Comparison of ENCODE assay signal across 8 mouse cellular contexts in genomic region chr3:95930471-95930789, GRCm38 (mm10). TPM values are rescaled to one million over a fixed set of nuclear protein-coding genes. Genes with fewer than 3 reads are reported as not detected.
DNase-seq lines count a peak whose midpoint lies in the region; ATAC-seq and TF ChIP-seq lines count a peak whose summit lies in the region.

No protein-coding gene starts in this region.

- ATAC-seq in neural tube, embryonic 11.5 days (ENCODE audit: insufficient read depth, low FRiP score, low TSS enrichment) = no peak
- ATAC-seq in stomach, embryonic 15.5 days (ENCODE audit: insufficient read depth, low FRiP score, low read depth) = no peak

- DNase-seq in neural tube, embryonic 11.5 days (ENCODE audit: low spot score) = no peak
- DNase-seq in neural tube, embryonic 10.5 days (ENCODE audit: extremely low spot score, low spot score) = no peak
- DNase-seq in liver = peak; percentile 34
- no peak for DNase-seq in cerebellum, postnatal 14 days
- no peak for DNase-seq in spleen, postnatal 36 days (ENCODE audit: low spot score in 2 of 2)
- DNase-seq in kidney, adult 8-10 months = no peak

- H3K27me3 ChIP-seq in neural tube, embryonic 11.5 days (ENCODE audit: control insufficient read depth, insufficient read depth, low read length) = no peaks in the 10 kb centered on the region
- no peaks in the 10 kb centered on the region for H3K27me3 ChIP-seq in stomach, embryonic 15.5 days (replicated peaks)

- peak overlapping the region; percentile 70 for H3K4me2 ChIP-seq in neural tube, embryonic 11.5 days (ENCODE audit: low read depth)
- H3K4me2 ChIP-seq in stomach, embryonic 15.5 days = peak overlapping the region; percentile 67

- peak overlapping the region; percentile 83; the same call in 1 of the 2 replicates for H3K27ac ChIP-seq in neural tube, embryonic 11.5 days (ENCODE audit: low read depth, low read length)
- no peak overlapping the region for H3K27ac ChIP-seq in embryonic fibroblast, embryonic 13.5 days (ENCODE audit: insufficient read depth, low read length)
- H3K27ac ChIP-seq in stomach, embryonic 15.5 days = peak overlapping the region; percentile 90

- H3K4me1 ChIP-seq in neural tube, embryonic 11.5 days (ENCODE audit: control insufficient read depth, insufficient read depth, low read length) = peaks cover 4% of the 10 kb centered on the region; the same call in 1 of the 2 replicates
- no peaks in the 10 kb centered on the region for H3K4me1 ChIP-seq in embryonic fibroblast, embryonic 13.5 days (ENCODE audit: control insufficient read depth, insufficient read depth, low read length)
- H3K4me1 ChIP-seq in stomach, embryonic 15.5 days = 0 out of 2 replicates have a peak, but pooled peaks cover 3% of the 10 kb centered on the region

- 3% methylated on average over 5 of the region's 5 CpGs for WGBS in neural tube, embryonic 11.5 days
- WGBS in stomach, embryonic 15.5 days = 1% methylated on average over 5 of the region's 5 CpGs

- peak overlapping the region; percentile 98 for H3K9ac ChIP-seq in neural tube, embryonic 11.5 days (ENCODE audit: low read length)
- peak overlapping the region; percentile 95 for H3K9ac ChIP-seq in stomach, embryonic 15.5 days

- no peak for TF ChIP-seq POLR2A in embryonic fibroblast, embryonic 13.5 days (IDR thresholded peaks at IDR 0.05; ENCODE audit: low read depth, low read length)

- H3K4me3 ChIP-seq in neural tube, embryonic 11.5 days (ENCODE audit: low read depth, low read length) = peak overlapping the region; percentile 97
- peak overlapping the region; percentile 99 for H3K4me3 ChIP-seq in embryonic fibroblast, embryonic 13.5 days (ENCODE audit: insufficient read depth, low read length)
- H3K4me3 ChIP-seq in stomach, embryonic 15.5 days (replicated peaks) = peak overlapping the region; percentile 81

- no peak for TF ChIP-seq CTCF in embryonic fibroblast, embryonic 13.5 days (IDR thresholded peaks at IDR 0.05; ENCODE audit: borderline replicate concordance, insufficient read depth, low read length)

- peaks cover 8% of the 10 kb centered on the region for H3K36me3 ChIP-seq in neural tube, embryonic 11.5 days (ENCODE audit: control insufficient read depth, insufficient read depth, low read length)
- H3K36me3 ChIP-seq in stomach, embryonic 15.5 days = peaks cover 10% of the 10 kb centered on the region

- H3K9me3 ChIP-seq in neural tube, embryonic 11.5 days (ENCODE audit: control insufficient read depth, low read length) = no peaks in the 10 kb centered on the region
- no peaks in the 10 kb centered on the region for H3K9me3 ChIP-seq in stomach, embryonic 15.5 days

RNA-seq across cellular contexts. Expression of gene Anp32e, which starts 1.4 kb away (rescaled TPM):
- 119 and 131 TPM in 2 replicates for polyA plus RNA-seq in neural tube, embryonic 11.5 days (2014; fragmentation: Nextera tagmentation; extraction: Ambion mirVana)
- 161 and 235 TPM in 2 replicates for polyA plus RNA-seq in embryonic fibroblast, embryonic 13.5 days (2011; ENCODE audit: insufficient read length, low read depth, missing spikeins)
- 159 and 180 TPM in 2 replicates for polyA plus RNA-seq in stomach, embryonic 15.5 days (2015; fragmentation: Nextera tagmentation; extraction: Ambion mirVana)

RNA-seq across cellular contexts. Expression of gene Car14, which starts 25.9 kb away (rescaled TPM):
- 35.7 and 36.5 TPM in 2 replicates for polyA plus RNA-seq in neural tube, embryonic 11.5 days (2014; fragmentation: Nextera tagmentation; extraction: Ambion mirVana)
- not detected in 2 replicates for polyA plus RNA-seq in embryonic fibroblast, embryonic 13.5 days (2011; ENCODE audit: insufficient read length, low read depth, missing spikeins)
- 2.8 and 3.0 TPM in 2 replicates for polyA plus RNA-seq in stomach, embryonic 15.5 days (2015; fragmentation: Nextera tagmentation; extraction: Ambion mirVana)

RNA-seq across cellular contexts. Expression of gene Aph1a, which starts 36.7 kb away (rescaled TPM):
- polyA plus RNA-seq in neural tube, embryonic 11.5 days (2014; fragmentation: Nextera tagmentation; extraction: Ambion mirVana) = 35.9 and 36.2 TPM in 2 replicates
- 63.3 and 79.1 TPM in 2 replicates for polyA plus RNA-seq in embryonic fibroblast, embryonic 13.5 days (2011; ENCODE audit: insufficient read length, low read depth, missing spikeins)
- 31.9 and 36.8 TPM in 2 replicates for polyA plus RNA-seq in stomach, embryonic 15.5 days (2015; fragmentation: Nextera tagmentation; extraction: Ambion mirVana)

RNA-seq across cellular contexts. Expression of gene BC028528, which starts 38.6 kb away (rescaled TPM):
- 10.8 and 14.6 TPM in 2 replicates for polyA plus RNA-seq in neural tube, embryonic 11.5 days (2014; fragmentation: Nextera tagmentation; extraction: Ambion mirVana)
- 18.7 and 23.6 TPM in 2 replicates for polyA plus RNA-seq in embryonic fibroblast, embryonic 13.5 days (2011; ENCODE audit: insufficient read length, low read depth, missing spikeins)
- polyA plus RNA-seq in stomach, embryonic 15.5 days (2015; fragmentation: Nextera tagmentation; extraction: Ambion mirVana) = 25.2 and 26.7 TPM in 2 replicates

RNA-seq across cellular contexts. Expression of gene Ciart, which starts 48.4 kb away (rescaled TPM):
- 3.3 and 5.0 TPM in 2 replicates for polyA plus RNA-seq in neural tube, embryonic 11.5 days (2014; fragmentation: Nextera tagmentation; extraction: Ambion mirVana)
- 4.3 and 7.8 TPM in 2 replicates for polyA plus RNA-seq in embryonic fibroblast, embryonic 13.5 days (2011; ENCODE audit: insufficient read length, low read depth, missing spikeins)
- polyA plus RNA-seq in stomach, embryonic 15.5 days (2015; fragmentation: Nextera tagmentation; extraction: Ambion mirVana) = 5.3 and 5.6 TPM in 2 replicates
